Mouse (Mus musculus) cerebellum, adult 11-12 months (tissue): ENCODE results near the gene Nup35.
A peak's percentile ranks its signal among the peaks of the same experiment; 100 is the strongest.

Experiments used
- DNase-seq: peaks from one replicate; pipeline ENCODE4 v3.0.0; 2022

Gene Nup35

GRCm38 (mm10) chr2:80638364-80639241, 21.6 kb downstream of the Nup35 start:
- DNase-seq, result peak; percentile 89

- no peak for DNase-seq
These were observed 22.4 kb downstream of the Nup35 start for GRCm38 (mm10) chr2:80639398-80639797.

DNA sequence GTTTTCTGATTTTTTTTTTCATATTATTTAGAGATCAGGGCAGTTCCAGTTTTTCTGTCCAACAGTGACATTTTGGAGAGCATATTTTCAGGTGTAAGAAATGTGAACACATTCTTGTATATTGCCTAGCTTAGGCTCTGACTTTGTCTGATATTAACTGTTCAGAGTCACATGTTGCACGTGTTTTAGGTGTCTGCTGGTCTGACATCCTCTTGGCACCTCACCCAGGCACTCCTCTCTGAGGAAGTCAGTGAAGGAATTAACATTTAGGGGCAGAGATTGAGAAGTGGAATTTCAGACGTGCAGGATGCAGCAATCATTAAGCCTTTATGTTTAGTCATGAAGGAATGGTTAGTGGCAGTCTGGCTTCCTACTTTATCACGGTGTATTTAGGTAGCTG, 22.8 kb downstream of the Nup35 start:
- no peak for DNase-seq

DNA sequence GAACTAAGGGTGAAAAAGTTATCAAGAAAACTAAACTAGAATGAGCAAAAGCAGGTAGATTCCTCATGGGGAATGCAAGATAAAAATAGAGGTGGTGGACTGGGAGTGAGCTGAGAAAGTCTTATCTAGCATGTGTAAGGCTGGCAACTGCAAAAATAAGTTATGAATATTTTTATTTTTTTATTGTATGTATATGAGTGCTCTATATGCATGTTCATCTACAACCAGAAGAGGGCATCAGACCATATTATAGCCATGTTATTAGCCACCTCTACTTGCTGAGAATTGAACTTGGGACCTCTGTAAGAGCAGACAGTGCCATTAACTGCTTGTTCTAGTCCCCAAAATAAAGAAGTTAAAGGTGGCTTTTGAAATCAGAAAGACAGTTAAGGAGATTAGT, 44.4 kb downstream of the Nup35 start:
- DNase-seq, result no peak

DNA sequence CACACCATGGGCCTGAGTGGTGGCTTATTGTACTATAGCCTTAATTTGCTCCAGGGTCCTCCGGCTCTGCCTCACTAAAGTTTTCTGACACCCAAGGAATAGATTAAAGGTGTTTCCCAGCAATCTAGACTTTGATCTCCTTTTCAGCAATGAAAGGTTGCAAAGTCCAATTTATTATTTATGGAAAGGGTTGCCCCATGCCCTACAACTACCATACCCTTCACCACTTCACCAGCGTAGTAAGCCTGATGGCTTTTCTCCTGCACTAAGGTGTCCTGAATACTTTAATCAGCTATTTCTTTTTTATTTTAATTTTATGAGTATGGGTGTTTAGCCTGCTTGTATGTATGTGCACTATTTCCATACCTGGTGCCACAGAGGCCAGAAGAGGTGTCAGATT, 45.6 kb downstream of the Nup35 start:
- DNase-seq, result no peak

DNA sequence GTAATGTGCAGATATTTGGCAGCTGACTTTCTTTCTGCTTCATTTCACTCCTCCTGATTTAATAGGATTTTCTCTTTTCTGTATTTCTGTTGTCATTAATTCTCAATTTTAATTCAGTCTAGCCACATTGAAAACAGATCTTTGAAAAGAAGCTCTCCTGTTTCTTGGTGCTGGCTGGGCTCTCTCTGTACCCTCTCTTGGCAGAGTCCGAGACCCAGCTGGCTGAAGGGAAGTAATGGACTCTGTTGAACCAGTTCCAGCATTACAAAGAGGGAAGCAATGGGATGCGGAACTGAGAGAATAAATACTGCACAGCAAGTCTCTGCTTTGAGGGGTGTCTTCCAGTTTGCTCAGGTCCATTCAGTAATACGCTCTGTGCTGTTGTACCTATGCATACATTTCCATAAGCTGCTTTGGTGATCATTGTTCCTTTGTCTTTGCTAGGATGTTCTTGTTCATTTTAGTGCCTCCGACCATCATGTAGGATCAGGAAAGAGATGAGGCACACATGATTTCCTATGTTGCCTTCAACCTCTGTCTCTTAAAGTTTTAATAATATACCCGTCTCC, 50.4 kb downstream of the Nup35 start:
- DNase-seq, result peak; percentile 32

DNA sequence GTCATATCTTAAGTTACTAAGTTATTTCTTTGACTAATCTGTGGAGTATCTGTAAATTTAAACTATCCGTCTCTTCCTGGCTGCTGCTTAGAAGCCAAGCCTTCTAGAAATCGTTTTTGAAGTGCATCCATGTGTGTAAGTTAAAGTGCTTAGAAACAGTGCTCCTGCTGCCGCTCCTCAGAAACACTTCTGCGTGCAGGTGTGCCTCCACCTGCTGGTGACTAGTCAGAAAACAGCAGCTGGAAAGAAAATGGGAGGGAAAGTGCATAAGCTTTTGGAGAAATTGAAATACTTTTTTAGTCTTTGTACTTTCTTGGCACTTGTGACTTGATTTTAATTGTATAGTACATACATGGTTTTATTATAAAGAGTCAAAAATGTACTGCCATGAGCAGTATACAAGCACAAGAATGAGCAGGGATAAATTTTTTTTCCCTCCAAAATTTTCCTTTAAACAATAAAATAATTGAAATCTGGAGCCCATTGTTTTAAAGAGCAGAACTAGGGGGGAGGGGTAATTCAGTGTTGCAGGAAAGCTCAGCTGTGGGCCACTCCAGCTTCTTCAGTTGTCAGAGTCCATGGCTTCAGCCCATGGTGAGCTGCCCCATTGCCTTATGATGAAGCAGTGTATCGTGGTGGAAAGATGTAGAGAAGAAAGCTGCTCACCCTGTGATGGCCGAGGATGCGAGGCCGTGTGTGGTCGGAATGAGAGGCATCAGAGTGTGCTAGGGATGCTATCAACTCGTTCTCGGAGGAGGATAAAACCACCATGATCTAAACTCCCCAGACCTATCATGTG, 53.0 kb downstream of the Nup35 start:
- DNase-seq, result no peak

DNA sequence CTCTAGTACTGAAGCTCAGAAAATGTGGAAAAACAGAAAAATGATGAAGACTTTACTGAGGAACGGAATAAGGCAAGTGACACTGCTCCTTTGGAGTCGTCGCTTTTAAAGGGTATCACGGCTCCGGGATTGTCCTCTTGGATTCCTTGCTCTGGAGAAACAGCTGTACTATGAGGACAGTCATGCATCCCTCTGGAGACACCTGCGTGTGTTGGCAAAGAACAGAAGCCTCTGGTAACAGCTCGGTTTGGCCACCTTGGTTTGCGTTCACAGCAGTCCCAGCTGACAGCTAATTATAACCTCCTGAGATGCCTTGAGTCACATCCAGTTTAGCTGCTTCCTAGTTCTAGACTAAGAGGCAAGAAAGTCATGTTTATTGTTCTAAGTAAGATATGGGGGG, 61.8 kb downstream of the Nup35 start:
- DNase-seq, result no peak

- no peak for DNase-seq
These were observed 66.7 kb downstream of the Nup35 start for GRCm38 (mm10) chr2:80683727-80684239.

GRCm38 (mm10) chr2:80684396-80685071, 67.5 kb downstream of the Nup35 start:
- no peak for DNase-seq

DNA sequence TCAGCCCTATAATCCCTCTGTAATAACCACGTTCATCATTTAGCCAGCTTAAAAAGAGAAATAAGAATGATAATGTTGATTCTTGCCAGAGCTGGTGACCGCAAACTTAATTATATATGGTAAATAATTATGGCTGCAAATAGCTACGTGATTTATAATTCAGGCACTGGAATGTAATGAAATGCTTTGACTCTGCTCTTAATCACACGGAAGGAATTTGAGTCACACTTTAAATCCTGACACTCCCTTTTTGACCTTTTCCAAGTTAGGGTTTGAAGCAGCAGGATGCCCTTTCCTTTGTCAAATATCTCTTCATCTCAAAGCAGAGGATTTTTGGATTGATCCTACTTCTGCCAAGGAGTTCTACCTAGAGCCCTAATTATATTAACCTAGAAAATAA, 71.2 kb downstream of the Nup35 start:
- no peak for DNase-seq

GRCm38 (mm10) chr2:80707429-80707828, 90.4 kb downstream of the Nup35 start:
- no peak for DNase-seq
